Mouse (Mus musculus) induced T-regulatory cell, adult 2 months (primary cell): ENCODE data around the gene Rccd1.

Experiments
- DNase-seq: peaks from one replicate; pipeline ENCODE4 v3.0.0-alpha.2; 2012; ENCODE audit warnings: low read depth

The Rccd1 gene

GRCm38 (mm10) chr7:80324043-80324815, at the start of gene Rccd1:
TSS of gene Rccd1 (minus strand) at chr7:80324454.
- DNase-seq: peak; percentile 96

- no peak for DNase-seq
These were observed 49.6 kb upstream of the Rccd1 start for GRCm38 (mm10) chr7:80373850-80374249.

- DNase-seq: no peak
These were observed 49.1 kb upstream of the Rccd1 start for GRCm38 (mm10) chr7:80373352-80373751.

- DNase-seq: no peak
These were observed 48.4 kb upstream of the Rccd1 start for GRCm38 (mm10) chr7:80372667-80373066.

GRCm38 (mm10) chr7:80372166-80372565, 47.9 kb upstream of the Rccd1 start:
- DNase-seq: no peak

GRCm38 (mm10) chr7:80371041-80371751, 46.9 kb upstream of the Rccd1 start, which contains the start of gene Man2a2:
TSS of gene Man2a2 (minus strand) at chr7:80371375.
- peak; percentile 83 for DNase-seq

DNA sequence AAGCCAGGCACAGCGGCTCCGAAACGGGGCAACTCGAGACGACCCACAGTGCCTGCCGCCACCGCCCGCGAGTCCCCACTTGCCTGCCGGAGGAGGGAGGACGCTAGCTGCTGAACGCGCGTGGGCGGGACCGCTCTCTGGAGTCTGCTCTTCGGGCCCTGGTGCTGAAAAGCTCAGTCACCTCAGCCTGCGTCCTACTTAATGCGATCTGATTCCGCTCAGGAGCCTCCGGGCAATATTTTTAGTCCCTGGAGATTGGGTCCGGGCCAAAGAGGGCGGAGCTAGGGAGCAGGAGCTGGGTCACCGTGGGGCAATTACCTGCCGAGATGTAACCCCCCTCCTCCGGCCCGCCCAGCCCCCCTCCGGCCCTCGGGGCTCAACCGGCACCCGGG, 46.4 kb upstream of the Rccd1 start:
- DNase-seq: peak; percentile 92

- DNase-seq: peak; percentile 74
These were observed 45.7 kb upstream of the Rccd1 start for GRCm38 (mm10) chr7:80369967-80370431.

GRCm38 (mm10) chr7:80369461-80369860, 45.2 kb upstream of the Rccd1 start:
- DNase-seq: peak; percentile 69

DNA sequence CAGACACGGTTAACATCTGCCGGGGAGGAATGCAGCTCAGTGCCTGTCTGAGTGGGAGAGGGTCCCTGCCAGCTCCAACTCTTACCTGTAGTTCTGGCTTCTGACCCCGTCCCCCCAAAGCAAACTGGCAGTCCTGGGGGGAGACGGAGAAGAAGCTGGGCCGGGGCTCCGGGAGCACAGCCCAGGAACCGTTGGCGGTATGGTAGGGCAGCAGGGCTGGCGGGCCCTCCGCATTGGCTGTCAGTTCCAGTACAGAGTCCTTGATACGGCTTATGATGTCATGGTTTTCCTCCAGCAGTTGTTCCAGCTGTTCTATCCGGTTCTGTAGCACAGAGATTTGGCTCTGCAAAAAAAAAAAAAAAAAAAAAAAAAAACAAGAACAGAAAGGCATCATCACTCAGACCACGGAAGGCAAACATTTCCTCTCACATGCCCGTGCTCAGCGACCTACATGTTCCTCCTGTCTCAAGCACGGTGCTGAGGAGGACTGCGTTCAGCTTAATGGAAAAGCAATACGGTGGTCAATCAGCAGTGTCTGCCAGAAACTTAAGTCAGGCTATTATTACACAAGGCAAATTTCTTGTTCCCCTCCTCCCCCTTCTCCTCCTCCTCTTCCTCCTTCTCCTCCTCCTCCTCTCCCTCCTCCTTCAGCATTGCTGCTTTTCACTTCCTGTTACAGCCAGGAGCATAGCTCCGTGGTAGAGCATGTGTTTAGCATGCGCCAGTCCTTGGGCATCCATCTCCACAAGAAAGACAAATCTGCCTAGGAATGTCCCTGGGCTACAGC, 44.6 kb upstream of the Rccd1 start:
- DNase-seq: peak; percentile 75

- no peak for DNase-seq
These were observed 43.8 kb upstream of the Rccd1 start for GRCm38 (mm10) chr7:80368009-80368408.

- DNase-seq: no peak
These were observed 43.0 kb upstream of the Rccd1 start for GRCm38 (mm10) chr7:80367232-80367631.

GRCm38 (mm10) chr7:80365759-80366158, 41.5 kb upstream of the Rccd1 start:
- DNase-seq: no peak

DNA sequence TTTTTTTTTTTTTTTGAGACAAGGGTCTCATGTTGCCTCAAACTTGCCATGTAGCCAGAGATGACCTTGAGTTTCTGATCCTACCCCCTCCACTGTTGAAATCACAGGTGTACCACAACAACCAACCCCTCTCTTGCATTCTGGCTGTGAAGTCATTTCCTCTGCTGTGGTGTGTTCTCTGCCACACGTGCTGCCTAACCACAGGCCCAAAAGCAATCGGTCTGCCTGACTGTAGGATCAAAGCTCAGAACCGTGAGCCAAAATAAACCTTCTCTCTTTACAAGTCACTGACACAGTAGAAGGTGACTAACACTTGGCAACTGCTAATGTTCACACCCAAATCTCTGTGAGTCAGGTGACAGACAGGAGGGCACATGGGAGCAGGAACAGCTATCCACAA, 36.2 kb upstream of the Rccd1 start:
- no peak for DNase-seq

- no peak for DNase-seq
These were observed 33.8 kb upstream of the Rccd1 start for GRCm38 (mm10) chr7:80358039-80358438.

GRCm38 (mm10) chr7:80357156-80357555, 32.9 kb upstream of the Rccd1 start:
- no peak for DNase-seq

- DNase-seq: no peak
These were observed 32.1 kb upstream of the Rccd1 start for GRCm38 (mm10) chr7:80356351-80356750.

DNA sequence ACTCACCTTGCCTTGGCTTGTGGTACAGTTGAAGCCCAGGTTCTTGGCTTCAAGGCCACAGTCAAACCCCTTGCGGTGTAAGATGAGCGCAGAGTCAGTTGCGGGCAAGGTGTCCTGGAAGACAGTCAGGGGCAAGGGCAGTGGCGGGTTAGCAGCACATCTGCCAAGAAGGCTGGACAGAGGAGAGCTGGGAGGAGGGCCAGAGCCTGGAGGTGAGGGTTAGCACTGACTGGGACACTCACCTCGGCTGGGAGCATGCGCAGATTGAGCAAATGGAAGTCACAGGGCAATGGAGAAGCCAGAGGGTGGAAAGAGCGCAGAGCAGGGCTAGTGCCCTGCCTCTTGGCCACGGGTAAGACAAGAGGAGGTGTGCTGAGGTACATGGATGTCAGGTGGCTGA, 28.7 kb upstream of the Rccd1 start:
- DNase-seq: no peak

DNA sequence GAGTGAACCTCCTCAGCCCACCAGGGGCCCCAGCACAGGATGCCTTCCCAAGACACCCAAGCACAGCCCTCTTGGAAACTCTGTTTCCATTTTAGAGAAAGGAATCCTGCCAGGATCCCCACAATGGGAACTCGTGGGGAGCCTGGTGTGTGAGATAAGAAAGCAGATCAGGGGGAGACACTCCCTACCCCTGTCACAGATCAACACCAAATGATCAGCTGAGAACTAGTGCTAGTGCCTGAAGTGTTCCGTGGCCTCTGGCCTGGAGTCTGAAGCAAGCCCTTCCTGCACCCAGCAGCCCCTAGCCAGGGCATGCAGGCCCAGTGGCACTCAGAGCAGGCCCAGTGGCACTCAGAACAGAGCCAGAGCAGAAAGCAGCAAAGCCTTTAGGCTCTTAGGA, 26.6 kb upstream of the Rccd1 start:
- no peak for DNase-seq

GRCm38 (mm10) chr7:80347670-80348586, 23.7 kb upstream of the Rccd1 start:
- DNase-seq: no peak

- DNase-seq: no peak
These were observed 22.6 kb upstream of the Rccd1 start for GRCm38 (mm10) chr7:80346830-80347229.
